Mouse (Mus musculus) right cerebral cortex, adult 2 months (tissue): Measurements from ENCODE around the gene Daam1.

Source experiments
- DNase-seq, 2 experiments: peaks; one replicate each; pipeline ENCODE4 v3.0.0; 2021 to 2022; ENCODE audit warnings: low spot score in 2 of 2

Daam1 gene

DNA sequence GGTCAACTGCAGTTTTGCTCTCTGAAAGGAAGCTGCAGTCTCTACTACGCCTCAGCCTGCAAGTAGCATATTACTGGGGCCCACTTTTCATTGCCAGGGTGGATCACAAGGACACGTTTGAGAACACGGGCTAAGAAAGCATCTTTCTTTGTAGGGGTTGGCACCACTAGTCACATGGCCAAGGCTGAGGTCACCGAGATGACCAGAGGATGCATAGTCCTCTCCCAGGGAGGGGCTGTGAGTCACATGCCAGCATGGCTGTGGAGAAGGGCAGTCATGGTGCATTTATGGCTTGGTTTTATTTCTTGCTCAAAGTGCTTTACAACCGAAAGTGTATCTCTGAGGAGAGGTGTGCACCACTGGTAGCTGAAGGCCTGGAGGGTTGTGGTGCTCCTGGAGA lies 67.4 kb downstream of the Daam1 start:
- no peak for DNase-seq

DNA sequence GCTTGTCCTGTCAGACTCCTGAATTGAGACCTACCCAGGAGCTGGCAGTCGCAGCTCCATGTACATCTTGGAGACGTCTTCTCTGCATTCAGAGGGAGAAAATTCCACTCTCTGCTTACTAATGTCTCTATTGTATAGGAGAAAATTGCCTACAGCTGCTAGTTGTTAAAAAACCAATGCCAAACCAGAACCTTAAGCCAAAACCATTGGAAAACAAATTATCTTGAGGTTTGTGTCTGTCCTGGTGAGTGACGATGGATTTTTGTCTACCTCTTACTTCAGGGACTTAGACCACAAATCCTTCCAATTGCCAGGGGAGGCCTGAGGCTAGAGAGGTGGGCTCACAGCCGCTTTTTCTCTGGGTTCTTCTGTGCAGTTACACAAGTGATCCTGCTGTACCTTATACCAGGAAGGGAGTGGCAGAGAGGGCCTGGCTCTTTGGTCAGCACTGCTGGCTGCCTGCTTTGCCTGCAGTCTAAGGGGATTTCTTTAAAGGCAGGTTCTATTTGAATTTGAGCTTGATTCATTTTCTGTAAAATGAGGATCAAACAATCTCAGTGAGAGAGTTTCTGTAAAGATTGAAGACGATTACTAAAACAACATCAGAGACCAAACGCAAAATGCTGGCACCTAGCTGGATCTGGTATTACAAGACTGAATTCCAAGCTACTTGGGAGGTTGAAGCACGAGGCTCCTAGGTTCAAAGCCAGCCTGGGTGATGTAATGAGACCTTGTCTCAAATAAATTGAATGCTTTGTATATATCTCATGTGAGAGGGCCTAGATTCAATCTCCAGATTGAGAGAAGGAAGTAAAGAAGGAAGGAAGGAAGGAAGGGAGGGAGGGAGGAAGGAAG lies 68.0 kb downstream of the Daam1 start:
- no peak for DNase-seq

DNA sequence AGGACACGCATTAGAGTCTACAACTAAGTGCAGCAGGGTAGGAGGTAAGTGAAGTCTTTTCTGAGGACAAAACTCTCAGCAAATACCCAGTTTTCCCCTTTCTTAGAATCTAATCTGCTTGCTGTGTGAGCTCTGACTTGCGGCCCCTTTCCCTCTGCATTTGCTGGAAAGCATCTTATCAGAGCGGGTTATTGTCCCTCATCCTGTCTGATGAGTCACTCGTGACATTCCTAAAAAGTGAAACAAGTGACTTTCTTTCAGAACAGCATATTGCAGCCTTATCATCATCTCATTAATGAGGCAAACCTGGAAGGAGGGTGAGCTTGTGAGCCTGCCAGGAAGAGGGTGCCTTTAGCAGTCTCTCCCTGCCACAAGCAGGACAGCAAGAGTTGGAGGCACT lies 68.7 kb downstream of the Daam1 start:
- no peak for DNase-seq

DNA sequence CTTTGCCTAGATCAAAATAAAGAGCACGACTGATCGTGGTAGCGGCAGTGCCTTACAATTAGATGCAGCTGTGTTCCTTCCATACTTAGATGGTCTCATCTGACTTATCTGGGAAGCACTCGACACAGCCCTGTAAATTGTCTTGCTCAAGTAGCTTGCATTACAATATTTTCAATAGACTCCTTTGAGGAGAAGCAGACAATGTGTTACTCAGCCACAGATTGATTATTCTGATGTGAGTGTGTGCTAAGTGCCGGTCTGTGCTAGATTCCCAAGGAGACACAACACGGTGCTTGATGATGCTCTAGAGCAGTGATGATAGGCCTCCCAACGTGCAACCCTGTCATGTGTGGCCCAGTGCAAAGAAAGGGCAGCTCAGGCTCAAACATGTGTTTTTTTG lies 70.3 kb downstream of the Daam1 start:
- no peak for DNase-seq

DNA sequence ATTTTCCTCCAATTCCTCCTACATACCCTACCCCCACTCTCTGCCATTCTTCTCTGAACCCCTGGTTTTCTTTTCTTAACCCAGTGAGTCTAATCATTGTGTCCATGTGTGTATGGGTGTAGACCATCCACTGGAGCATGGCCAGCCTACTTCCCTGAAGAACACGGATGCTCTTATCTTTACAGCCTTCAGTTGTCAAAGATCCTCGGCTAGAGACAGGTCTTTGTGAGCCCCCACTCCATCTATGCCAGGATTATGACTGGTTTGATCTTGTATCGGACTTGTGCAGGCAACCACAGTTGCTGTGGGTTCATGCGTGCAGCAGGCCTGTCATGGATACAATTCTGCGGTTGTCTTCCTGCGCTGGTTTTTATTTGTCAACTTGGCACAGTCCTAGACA lies 71.0 kb downstream of the Daam1 start:
- no peak for DNase-seq

DNA sequence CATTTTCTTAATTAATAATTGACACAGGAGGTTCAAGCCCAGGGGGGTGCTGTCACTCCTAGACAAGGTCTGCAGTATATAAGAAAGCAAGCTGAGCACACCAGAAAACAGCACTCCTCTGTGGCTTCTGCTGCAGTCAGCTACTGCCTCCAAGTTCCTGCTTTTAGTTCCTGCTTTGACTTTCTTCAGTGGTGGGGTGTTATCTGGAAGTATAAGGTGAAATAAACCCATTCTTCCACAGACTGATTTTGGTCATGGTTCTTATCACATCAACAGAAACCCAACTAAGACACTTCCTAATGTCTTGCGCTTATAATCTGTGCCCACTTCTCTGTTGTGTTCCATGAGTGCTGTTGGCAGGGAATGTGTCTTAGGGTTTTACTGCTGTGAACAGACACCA lies 71.4 kb downstream of the Daam1 start:
- DNase-seq, result no peak

DNA sequence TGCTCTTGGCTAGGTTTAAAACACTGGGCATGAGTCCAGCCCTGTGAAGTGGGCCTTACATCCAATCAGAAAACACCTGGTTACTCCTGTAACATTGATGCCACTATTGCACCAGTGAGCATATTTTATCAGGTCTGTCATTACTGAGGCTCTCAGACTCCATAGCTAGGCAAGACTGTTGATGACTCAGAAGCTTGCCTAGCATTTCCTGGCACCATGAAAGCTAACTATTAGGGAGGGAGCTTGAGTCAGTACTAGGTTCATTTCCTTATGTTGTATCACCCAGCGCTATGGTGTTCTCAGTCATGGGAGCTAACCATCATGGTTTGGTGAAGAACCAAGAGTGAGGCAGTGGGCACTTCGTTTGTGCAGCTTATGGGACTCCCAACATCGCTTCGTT lies 72.3 kb downstream of the Daam1 start:
- DNase-seq, result no peak

DNA sequence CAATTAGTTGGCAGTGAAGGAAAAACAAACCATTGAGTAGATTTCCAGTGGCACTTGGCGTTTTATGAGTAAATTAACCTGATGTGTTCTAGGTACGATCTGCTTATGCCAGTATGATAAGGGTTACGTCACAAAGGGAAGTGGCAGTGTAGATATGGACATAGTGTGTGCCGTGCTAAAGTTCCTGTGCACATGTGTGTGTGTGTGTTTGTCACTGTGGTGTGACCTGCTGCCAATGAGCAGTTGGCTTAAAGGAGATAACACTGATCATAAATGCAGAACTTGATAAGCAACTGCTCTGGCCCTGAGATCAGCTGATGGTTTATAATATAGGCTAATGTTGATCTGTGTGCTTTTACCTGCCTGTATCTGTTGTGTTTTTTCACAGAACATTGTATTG lies 73.4 kb downstream of the Daam1 start:
- no peak for DNase-seq

DNA sequence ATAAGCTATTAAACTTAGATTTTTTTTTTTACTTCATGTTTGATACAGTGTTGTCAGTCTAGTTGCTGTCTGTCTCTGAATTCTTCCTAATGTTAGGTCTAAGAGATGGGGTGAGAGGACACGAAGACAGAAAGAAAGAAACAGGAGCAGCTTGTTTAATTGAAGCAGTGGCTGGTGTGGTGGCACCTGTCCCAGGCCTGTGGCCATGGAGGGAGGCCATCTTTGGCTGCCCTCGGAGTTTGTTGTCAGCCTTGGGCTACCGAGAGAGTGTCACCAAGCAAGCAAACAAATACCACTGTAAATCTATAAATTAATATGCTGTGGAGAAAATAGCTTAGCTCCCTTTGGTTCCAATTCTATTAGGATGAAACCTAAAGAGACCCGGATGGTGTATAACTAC lies 74.0 kb downstream of the Daam1 start:
- DNase-seq, result no peak

DNA sequence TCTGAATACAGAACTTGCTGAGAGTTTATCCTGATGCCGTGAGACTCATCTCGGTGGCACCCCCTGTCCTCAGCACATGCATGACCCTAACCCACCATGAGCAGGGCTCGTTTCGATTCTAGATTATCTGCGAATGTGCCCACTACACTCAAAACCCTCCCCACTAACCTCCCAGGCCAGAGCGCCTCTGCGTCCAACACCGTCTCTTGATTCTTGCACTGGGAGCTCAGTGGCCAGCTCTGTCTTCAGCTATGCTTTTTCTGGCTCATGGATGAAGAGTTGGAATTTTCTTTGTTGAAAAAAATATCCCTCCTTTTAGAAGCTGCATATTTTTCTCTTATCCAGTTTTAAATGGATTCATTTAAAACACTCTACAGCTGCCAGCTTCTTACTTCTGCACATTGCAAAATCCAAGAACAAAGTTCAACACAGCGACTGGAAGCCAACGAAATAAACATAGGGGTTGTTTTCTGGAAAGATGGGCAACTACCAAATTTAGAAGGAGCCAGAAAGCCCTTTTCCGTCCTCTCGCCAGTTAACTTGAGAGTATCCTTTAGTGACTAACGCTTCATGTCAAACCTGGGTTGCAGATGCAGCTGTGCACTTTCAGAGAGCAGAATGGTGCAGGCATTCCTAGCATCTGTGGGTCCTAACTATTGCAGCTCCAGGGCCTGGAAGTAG lies 74.9 kb downstream of the Daam1 start:
- no peak for DNase-seq

DNA sequence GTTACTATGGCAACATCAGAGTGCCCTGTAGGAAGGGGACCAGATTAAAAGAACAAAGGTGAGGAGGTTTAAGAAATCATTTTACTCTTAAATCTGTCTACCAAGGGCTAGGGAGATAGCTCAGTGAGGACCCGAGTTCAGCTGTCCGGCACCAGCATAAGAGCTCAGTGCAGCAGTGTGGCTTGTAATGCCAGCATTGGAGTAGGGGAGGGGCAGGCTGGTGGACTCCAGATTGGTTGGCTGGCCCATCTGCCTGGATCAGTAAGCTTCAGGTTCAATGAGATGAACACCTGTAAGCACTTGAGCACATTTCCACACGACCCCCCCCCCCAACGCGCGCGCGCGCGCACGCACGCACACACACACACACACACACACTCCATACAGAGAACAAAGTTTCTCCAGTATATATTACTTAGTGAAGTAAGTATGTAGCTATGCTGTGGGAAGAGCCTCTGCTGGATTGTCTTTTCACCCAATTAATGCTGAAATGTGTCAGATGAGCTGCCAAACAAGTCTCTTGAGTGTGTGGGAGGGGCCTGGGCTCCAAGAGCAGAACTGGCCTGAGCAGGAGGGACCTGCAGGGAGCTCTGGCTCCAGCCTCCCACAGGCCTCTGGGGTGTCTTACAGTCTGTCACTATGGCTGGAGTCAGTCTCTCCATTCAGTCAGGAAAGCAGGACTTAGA lies 75.8 kb downstream of the Daam1 start:
- DNase-seq, result no peak

DNA sequence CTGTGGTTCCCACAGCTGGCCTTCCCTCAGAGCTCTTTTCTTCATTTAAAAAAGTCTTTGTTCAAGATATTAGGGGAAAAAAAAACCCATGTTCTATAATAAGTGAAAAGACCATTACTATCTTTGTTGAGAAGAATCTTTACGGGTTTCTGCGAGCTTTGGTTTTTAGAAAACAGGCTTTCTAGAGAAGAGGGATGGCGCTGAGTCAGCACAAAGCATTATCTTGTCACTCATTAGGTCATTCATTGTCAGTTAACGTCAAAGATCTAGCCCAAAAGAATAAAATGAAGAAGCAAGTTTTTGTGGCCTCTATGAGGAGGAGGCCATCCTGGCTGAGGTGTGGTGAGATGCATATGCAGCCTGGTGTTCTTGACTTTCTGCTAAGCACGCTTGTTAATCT lies 78.1 kb downstream of the Daam1 start:
- DNase-seq, result no peak

DNA sequence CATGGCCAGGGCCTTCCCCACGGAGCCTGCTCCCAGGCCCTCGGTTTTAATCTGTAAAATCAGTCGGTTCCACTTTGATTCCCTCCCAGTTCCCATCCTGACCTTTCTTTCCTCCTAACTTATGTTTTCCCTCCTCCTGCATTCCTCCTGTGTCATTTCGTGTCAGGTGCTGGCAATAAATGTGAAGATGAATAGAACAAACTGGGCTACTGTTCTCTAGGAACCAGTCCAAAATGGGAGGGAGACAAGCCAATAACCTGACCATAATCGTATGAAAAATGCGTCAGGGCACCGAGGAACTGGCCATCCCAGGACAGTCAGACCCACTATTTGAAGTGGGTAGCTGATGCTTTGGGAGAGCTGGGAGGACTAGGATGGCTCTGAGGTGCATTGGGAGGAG lies 79.4 kb downstream of the Daam1 start:
- DNase-seq, result no peak

DNA sequence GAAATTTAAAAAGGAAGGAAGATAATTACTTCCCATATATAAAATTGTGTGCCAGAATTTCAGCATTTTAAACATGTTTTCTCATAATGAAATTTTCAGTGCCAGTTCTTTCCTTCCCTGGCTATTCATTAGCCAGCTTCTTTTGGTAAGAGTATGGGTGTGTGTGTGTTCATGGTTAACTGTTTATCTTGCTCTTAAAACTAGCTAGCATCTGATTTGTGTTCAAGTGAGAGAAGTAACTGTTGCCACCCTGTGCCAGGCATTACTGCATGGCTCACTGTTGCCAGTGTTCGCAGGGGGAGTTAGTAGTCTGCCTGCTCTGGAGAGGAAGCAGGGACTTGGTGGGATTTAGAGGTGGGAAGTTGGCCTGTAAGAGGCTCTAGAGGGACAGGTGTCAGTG lies 81.4 kb downstream of the Daam1 start:
- no peak for DNase-seq

DNA sequence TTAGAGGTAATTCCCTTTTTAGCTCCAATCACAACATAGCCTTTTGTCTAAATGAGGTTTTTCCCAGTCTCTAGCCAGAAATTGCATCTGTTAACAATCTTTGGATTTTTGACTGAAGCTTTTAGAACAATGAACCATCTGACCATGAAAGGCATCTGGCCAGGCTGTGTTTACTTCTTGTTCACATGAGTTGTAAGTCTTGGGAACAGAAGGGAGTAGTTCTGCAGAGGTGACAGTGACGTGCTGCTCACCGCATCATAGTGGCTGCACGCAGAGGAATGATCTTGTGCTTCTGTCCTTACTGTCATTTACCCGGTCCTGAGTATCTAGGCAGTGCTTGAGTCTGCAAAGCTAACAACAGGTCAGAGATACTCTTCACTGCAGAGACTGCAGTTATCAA lies 88.3 kb downstream of the Daam1 start:
- no peak for DNase-seq

DNA sequence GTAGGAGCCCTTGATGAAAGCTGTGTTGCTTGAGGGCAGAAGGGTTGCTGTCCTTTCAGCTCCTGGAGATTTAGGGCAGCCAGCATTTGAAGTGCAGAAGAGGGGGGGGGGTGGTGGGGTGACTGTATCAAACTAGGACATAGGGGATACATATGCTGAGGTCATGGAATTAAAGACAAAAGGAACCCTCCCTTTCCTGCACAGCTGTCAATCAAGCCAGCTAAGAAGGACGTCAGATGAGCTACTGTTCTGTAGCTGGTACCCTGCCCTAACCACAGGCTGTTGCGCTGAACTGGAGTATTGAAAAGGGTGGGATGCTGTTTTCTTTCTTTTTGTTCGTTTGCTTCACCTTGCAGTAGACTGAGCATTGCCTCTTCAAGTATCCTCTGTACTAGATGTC lies 89.1 kb downstream of the Daam1 start:
- DNase-seq, result no peak

DNA sequence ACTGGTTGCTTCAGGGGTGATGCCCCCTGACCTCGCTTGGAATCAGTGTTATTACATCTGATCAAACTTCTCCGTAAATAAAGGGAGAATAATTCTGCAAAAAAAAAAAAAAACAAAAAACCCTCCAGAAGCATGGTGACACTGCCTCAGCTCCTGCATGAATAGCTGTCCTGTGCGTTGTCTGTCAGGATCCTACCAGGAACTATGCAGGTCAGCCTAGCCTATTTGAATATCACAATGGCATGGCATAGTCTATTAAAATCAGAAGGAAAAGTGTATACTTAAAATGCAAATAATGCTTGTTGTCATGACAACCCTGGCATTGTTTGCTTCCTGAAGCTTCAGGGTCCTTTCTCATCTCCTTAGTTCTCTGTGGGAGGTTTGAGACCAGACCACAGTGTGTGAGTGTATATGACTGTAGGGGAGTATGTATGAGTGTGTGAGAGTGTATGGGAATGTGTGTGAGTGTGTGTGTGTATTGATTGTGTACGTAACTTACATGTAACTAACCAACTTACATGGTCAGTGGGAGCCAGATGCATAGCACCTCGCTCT lies 92.0 kb downstream of the Daam1 start:
- no peak for DNase-seq

DNA sequence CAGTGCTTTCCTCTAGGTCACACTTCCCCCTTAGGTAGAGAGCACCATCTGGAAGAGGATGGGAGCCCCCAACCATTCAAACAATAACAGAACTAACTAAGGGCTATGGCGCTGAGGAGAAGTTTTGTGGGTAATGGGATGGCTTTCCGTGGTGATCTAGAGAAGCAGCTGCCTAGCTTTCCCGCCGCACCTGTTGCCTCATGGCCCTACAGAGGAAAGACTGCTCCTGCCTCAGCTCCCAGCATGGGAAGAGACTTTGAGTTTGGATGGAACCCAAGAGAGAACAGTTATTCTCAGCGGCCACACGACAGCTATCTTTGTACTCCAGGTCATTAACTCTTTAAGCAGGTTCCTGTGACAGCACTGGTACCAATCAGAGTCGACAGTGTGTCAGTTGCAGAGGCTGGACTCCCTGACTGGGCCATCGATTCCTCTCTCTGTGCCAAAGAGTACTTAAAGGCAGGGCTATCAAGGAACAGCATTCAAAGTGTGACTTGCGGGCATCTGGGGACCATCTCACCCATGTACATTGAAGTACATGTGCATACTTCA lies 94.2 kb downstream of the Daam1 start:
- no peak for DNase-seq

DNA sequence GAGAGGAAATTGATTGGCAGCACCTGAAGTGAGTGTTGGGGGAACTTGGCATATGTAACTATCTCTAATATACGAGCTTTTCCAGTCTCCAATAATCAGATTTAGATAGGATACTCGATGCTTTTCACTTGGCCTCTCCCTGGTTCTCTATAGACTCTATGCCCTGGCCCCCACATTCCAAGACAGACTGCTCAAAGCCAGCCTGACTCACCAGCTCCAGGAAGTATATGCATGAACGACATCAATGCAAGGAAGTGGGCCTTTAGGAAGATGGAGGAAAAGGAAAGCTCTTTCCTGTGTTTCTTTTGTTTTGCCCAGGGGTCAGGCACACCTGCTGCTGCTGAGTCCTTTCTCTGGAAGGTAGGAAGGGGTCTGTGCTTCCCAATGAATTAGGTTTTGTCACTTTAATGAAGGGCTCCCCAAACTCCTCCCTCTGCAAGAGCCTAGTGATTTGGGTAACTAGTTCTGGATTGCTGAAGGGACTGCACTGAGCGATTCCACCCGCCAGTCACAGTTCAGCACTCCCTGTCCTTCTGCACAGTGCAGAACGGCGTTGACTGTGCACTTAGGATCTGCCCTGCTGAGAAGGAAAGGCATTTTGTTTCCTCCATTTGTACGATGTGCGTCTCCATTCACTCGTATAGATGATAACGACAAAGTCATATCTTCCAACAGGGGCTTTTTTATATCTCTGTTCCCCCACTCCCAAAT lies 95.3 kb downstream of the Daam1 start:
- DNase-seq, result no peak

DNA sequence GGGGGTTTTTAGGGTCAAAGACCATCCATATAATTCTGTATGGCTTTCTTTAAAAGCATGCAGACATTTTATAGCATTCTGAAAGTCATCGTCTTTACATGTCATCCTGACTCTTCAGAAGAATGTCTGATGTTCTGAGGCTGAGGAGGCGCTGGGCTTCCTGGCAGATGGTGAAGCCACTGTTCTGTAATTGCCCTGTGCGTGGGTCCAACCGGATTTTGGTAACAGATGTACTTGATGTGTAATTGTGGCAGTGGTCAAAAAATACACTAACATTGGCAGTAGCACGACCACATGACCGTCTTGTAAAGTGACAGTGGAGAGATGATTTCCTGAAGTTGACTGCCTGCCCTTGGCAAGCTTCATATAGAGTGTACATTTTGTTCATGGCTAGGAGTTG lies 97.2 kb downstream of the Daam1 start:
- peak; percentile 49 to 58 for DNase-seq

DNA sequence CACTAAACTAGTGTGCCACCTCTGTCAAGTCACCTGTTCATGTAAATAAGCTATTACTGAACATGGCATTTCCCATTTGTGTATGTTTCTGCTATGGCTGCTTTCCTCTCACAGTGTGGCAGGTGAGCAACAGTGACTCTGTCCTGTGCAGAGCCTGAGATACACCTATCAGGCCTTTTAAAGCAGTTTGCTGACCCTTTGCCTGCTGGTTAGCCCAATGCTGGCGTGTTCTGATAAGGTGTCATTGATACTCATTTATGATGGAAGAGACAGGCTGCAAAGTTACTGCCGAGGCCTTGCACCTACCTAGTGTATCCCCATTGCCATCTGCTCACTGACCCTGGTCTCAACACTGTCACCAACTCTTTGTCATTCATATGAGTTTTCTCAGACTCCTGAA lies 99.0 kb downstream of the Daam1 start:
- DNase-seq, result no peak
